Mouse (Mus musculus) ES-E14 (cell line): Measurements from ENCODE around the gene Hpdl.

ENCODE experiments used
- CHD2 ChIP-seq: IDR thresholded peaks from 2 replicates; pipeline ENCODE4 v1.6.1; 2014; ENCODE audit warnings: mild to moderate bottlenecking, low read depth, low read length, inconsistent platforms
- HCFC1 ChIP-seq: IDR thresholded peaks from 2 replicates; pipeline ENCODE4 v1.6.1; 2012; ENCODE audit warnings: low read length, inconsistent platforms, borderline replicate concordance; ENCODE audit not compliant: insufficient read depth
- MAFK ChIP-seq: IDR thresholded peaks from 2 replicates; pipeline ENCODE4 v1.6.1; 2014; ENCODE audit warnings: mild to moderate bottlenecking, low read depth, low read length, inconsistent platforms; ENCODE audit not compliant: insufficient read depth
- ZC3H11A ChIP-seq: IDR thresholded peaks from 2 replicates; pipeline ENCODE4 v1.6.1; 2012; ENCODE audit warnings: low read depth, mild to moderate bottlenecking, inconsistent platforms, low read length, borderline replicate concordance
- ZNF384 ChIP-seq: IDR thresholded peaks from 2 replicates; pipeline ENCODE4 v1.6.1; 2012; ENCODE audit warnings: low read depth, low read length, inconsistent platforms

DNA sequence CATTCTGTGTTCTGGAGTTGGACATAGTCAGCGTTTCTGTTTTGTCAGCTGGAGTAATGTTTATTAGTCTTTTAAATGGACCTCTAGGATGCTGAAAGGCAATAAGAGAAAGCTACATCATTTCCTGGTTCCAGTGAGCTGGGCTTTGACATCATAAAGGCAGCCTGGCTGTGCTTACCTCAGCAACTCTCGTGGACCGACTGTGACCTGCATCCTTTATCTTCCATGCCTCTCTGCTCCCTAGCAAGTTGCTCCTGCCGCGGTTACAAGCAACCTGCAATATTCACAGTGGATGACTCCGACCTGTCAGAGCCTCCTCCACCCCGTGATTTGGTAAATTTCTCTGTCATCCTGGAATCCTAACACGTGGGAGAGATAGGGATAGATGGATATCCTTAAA, 40.5 kb upstream of the Hpdl start:
- TF ChIP-seq HCFC1 = no peak
- no peak for TF ChIP-seq MAFK
- no peak for TF ChIP-seq CHD2
- TF ChIP-seq ZC3H11A = no peak
- no peak for TF ChIP-seq ZNF384
